Mouse (Mus musculus) heart, adult 2 months (tissue): Measurements from ENCODE around the gene Diras2. TPM values are rescaled to one million over a fixed set of nuclear protein-coding genes. Genes with fewer than 3 reads are reported as not detected.

Experiments used
- DNase-seq, 2 experiments: peaks; one replicate each; pipeline ENCODE4 v3.0.0; 2021
- H3K27ac ChIP-seq: fragments of 200-600 bp; 2 replicates; pipeline ENCODE4 v1.8.1; 2022
- H3K27me3 ChIP-seq: fragments of 200-500 bp; 2 replicates; pipeline ENCODE4 v1.6.1; 2012; ENCODE audit warnings: mild to moderate bottlenecking, low read length, inconsistent platforms, mixed read lengths; ENCODE audit not compliant: control insufficient read depth, insufficient read depth
- H3K36me3 ChIP-seq: fragments of 200-500 bp; 2 replicates; pipeline ENCODE4 v1.6.1; 2012; ENCODE audit warnings: low read length, inconsistent platforms; ENCODE audit not compliant: control insufficient read depth, insufficient read depth
- H3K4me1 ChIP-seq: fragments of 200-500 bp; 2 replicates; pipeline ENCODE4 v1.6.1; 2011; ENCODE audit warnings: low read length; ENCODE audit not compliant: control insufficient read depth, insufficient read depth
- H3K4me3 ChIP-seq: fragments of 200-600 bp; 2 replicates; pipeline ENCODE4 v1.8.1; 2022
- H3K79me2 ChIP-seq: fragments of 200-500 bp; replicated peaks from 2 replicates; pipeline ENCODE4 v1.6.1; 2012; ENCODE audit warnings: mild to moderate bottlenecking, inconsistent platforms, low read length, moderate library complexity, mixed read lengths; ENCODE audit not compliant: control insufficient read depth, insufficient read depth
- H3K9ac ChIP-seq: fragments of 200-500 bp; 2 replicates; pipeline ENCODE4 v1.6.1; 2012; ENCODE audit warnings: low read depth, mild to moderate bottlenecking, control low read depth, inconsistent platforms, low read length, mixed read lengths
- CTCF ChIP-seq: fragments of 200-600 bp; IDR thresholded peaks from 2 replicates; pipeline ENCODE4 v1.8.1; 2022; ENCODE audit warnings: antibody characterized with exemption, mild to moderate bottlenecking, moderate library complexity
- EP300 ChIP-seq: fragments of 200-500 bp; IDR thresholded peaks from 2 replicates; pipeline ENCODE4 v1.6.1; 2011; ENCODE audit warnings: low read depth, low read length, control low read depth; ENCODE audit not compliant: insufficient read depth
- POLR2A ChIP-seq: fragments of 200-500 bp; IDR thresholded peaks from 2 replicates; pipeline ENCODE4 v1.6.1; 2011; ENCODE audit warnings: mild to moderate bottlenecking, low read depth, low read length, control low read depth; ENCODE audit not compliant: insufficient read depth
- WGBS: fragments of 180-500 bp; shearing (Covaris S2); methylation state at CpG from one replicate; pipeline ENCODE4 v1.1.7; 2018; 5-methylcytosine and 5-hydroxymethylcytosine counted together
- intact Hi-C: fragments of 180-260 bp; cut with DNase I; formaldehyde crosslinking; loops from one replicate; pipeline ENCODE4 v1.15.1; 2025
- polyA plus RNA-seq: library from polyadenylated mRNA; depleted of rRNA; stranded (reverse); fragments of >200 nt; gene quantifications from 2 replicates; pipeline ENCODE4 v1.2.3, GENCODE M21; 2012
- total RNA-seq, 2 experiments: library from RNA; stranded (reverse); gene quantifications; 2 replicates each; pipeline ENCODE4 v1.2.3; 2021

Gene Diras2
- total and polyA plus RNA-seq, 3 experiments, result 0.18 to 0.78 (median 0.32) TPM

DNA sequence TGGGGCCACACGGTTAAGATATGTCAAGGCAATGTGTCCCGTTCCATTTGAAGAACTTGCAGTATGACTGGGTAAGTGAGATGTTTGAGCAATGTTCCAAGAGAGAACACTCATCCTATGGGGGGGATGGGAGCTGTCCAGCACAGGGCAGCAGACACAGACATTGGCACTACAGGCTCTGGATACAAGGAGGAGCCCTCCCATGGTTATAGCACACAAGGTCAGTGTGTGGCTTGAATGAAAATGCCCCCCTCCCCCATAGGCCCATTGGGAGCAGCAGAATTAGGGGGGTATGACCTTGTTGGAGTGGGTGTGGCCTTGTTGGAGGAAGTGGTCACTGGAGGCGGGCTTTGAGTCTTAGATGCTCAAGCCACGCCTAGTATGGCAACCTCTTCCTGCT lies 12.7 kb downstream of the Diras2 start:
- H3K27me3 ChIP-seq, result no peaks in the 10 kb centered on the region
- no peaks in the 10 kb centered on the region for H3K79me2 ChIP-seq
- WGBS, result 94% methylated on average over 4 of the region's 4 CpGs
- TF ChIP-seq POLR2A (no peak), CTCF (no peak), EP300 (no peak)
- no peaks in the 10 kb centered on the region for H3K4me1 ChIP-seq
- no peak overlapping the region for H3K4me3 ChIP-seq
- H3K27ac ChIP-seq, result no peak overlapping the region
- no peaks in the 10 kb centered on the region for H3K36me3 ChIP-seq
- no peak for DNase-seq
- H3K9ac ChIP-seq, result no peak overlapping the region
- intact Hi-C loops, result no loop called here

DNA sequence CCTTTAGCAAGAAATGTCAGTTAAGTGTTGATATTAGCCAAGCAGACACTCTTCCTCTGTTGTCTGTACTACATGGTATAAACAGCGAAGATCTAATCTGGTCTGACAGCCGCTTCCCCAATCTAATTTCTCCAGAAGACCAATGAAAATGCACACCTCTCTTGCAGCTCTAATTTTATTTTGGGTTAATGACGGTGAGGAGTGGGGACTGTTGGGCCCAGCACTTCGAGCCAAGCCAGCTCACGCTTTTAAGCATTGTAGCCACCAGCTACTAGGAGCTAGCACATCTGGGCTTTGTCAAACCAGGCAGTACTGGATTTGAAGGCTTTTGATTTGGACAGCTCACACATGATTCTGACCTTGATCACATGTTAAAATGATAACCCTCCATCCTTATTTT lies 14.1 kb downstream of the Diras2 start:
- no peaks in the 10 kb centered on the region for H3K36me3 ChIP-seq
- no peak overlapping the region for H3K4me3 ChIP-seq
- no peaks in the 10 kb centered on the region for H3K79me2 ChIP-seq
- no peak for TF ChIP-seq POLR2A
- TF ChIP-seq CTCF, result no peak
- no peak for TF ChIP-seq EP300
- WGBS, result 71% methylated on average over 5 of the region's 5 CpGs
- H3K27ac ChIP-seq, result no peak overlapping the region
- no peak overlapping the region for H3K9ac ChIP-seq
- H3K4me1 ChIP-seq, result no peaks in the 10 kb centered on the region
- no peaks in the 10 kb centered on the region for H3K27me3 ChIP-seq
- intact Hi-C loops, result no loop called here
- no peak for DNase-seq

GRCm38 (mm10) chr13:52516561-52516960 lies 14.5 kb downstream of the Diras2 start:
- no peak for DNase-seq
- Histone ChIP-seq H3K36me3 (no peaks in the 10 kb centered on the region), H3K9ac (no peak overlapping the region), H3K79me2 (no peaks in the 10 kb centered on the region), H3K27me3 (no peaks in the 10 kb centered on the region), H3K4me1 (no peaks in the 10 kb centered on the region), H3K27ac (no peak overlapping the region), H3K4me3 (no peak overlapping the region)
- intact Hi-C loops, result no loop called here
- TF ChIP-seq POLR2A (no peak), EP300 (no peak), CTCF (no peak)
- 93% methylated on average over 4 of the region's 4 CpGs for WGBS

DNA sequence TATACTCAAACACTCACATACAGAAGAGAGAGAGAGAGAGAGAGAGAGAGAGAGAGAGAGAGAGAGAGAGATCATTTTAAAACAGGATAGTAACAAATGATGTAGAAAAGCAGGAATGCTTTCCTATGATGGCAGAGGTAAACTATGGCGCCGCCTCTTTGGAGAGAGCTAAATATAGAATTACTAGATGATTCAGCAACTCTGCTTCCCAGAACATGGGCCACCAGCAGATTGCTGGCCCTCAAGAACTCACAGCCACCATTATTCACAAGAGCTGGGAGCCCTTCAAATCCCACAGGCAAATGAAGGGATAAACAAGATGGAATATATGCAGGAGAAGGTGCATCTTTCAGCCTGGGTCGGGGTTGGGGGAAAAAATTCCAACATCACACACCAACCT lies 15.0 kb downstream of the Diras2 start:
- H3K36me3 ChIP-seq, result no peaks in the 10 kb centered on the region
- intact Hi-C loops, result no loop called here
- no peaks in the 10 kb centered on the region for H3K79me2 ChIP-seq
- H3K27ac ChIP-seq, result no peak overlapping the region
- TF ChIP-seq EP300 (no peak), POLR2A (no peak)
- H3K4me1 ChIP-seq, result no peaks in the 10 kb centered on the region
- DNase-seq, result no peak
- H3K4me3 ChIP-seq, result no peak overlapping the region
- no peak overlapping the region for H3K9ac ChIP-seq
- whole genome bisulfite sequencing, result 55% methylated on average over 3 of the region's 3 CpGs
- no peaks in the 10 kb centered on the region for H3K27me3 ChIP-seq

DNA sequence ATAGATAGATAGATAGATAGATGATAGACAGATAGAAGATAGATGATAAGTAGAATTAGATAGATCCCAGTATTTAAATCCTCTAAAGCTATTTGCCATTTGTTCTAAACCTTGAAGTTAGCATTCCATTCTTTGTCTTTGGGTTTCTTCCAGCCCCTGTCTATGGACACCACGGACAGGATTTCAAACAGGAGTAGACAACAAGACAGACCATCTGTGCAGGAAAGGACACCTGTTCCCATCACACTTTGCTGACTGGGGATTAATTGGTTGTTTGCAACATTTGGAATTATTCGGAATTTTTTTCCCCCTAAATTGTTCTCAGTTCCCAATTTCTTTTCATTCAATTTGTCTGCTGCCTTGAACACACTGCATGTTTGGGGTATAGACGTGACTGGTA lies 17.5 kb downstream of the Diras2 start:
- H3K4me1 ChIP-seq, result no peaks in the 10 kb centered on the region
- H3K36me3 ChIP-seq, result no peaks in the 10 kb centered on the region
- no peak overlapping the region for H3K4me3 ChIP-seq
- no peak overlapping the region for H3K27ac ChIP-seq
- no peak overlapping the region for H3K9ac ChIP-seq
- intact Hi-C loops, result no loop called here
- H3K79me2 ChIP-seq, result no peaks in the 10 kb centered on the region
- H3K27me3 ChIP-seq, result no peaks in the 10 kb centered on the region
- WGBS, result 77% methylated on average over 3 of the region's 3 CpGs
- no peak for DNase-seq
- TF ChIP-seq POLR2A (no peak), EP300 (no peak), CTCF (no peak)

GRCm38 (mm10) chr13:52512356-52512755 lies 18.7 kb downstream of the Diras2 start:
- Histone ChIP-seq H3K27ac (no peak overlapping the region), H3K4me3 (no peak overlapping the region), H3K27me3 (no peaks in the 10 kb centered on the region), H3K36me3 (no peaks in the 10 kb centered on the region), H3K79me2 (no peaks in the 10 kb centered on the region), H3K4me1 (no peaks in the 10 kb centered on the region), H3K9ac (no peak overlapping the region)
- 47% methylated on average over 5 of the region's 5 CpGs for WGBS
- TF ChIP-seq POLR2A (no peak), EP300 (no peak), CTCF (no peak)
- intact Hi-C loops, result no loop called here
- DNase-seq, result no peak
